Mouse (Mus musculus) adrenal gland, postnatal 25 days (tissue): ENCODE measurements around the gene Pced1b. TPM values are rescaled to one million over a fixed set of nuclear protein-coding genes. Genes with fewer than 3 reads are reported as not detected.
"Not testable (repeated sequence)": the region's sequence is repeated elsewhere in the genome, so short reads cannot be mapped to it uniquely, and the experiment has no call there.

Experiments
- DNase-seq: peaks from one replicate; pipeline ENCODE4 v3.0.0; 2021; ENCODE audit warnings: mixed read lengths
- long read RNA-seq: library from polyadenylated mRNA; stranded (forward); transcript quantifications from one replicate; pipeline ENCODE4 v2.0.0, GENCODE M21; 2021
- total RNA-seq: library from RNA; stranded (reverse); gene quantifications from 2 replicates; pipeline ENCODE4 v1.2.3, GENCODE M21; 2021

Pced1b gene
- 22.4 and 27.6 TPM in 2 replicates for total RNA-seq
- long read RNA-seq, partial matches to known transcripts, result 0 of 5 reads
- long read RNA-seq, other reads (novel, unspliced or antisense), result 5 of 5 reads

- DNase-seq, result peak; percentile 82
These were observed at the start of gene Pced1b, which contains the start of gene Amigo2 for GRCm38 (mm10) chr15:97246911-97247790. Pced1b (plus strand) TSS chr15:97247107. Amigo2 (minus strand) TSS chr15:97247287.

- DNase-seq, result no peak
These were observed 42.0 kb upstream of the Pced1b start for GRCm38 (mm10) chr15:97204889-97205288.

- no peak for DNase-seq
These were observed 41.1 kb upstream of the Pced1b start for GRCm38 (mm10) chr15:97205776-97206175.

GRCm38 (mm10) chr15:97206506-97206905 is 40.4 kb upstream of the Pced1b start:
- DNase-seq, result no peak

- DNase-seq, result not testable (repeated sequence)
These were observed 37.2 kb upstream of the Pced1b start for GRCm38 (mm10) chr15:97209754-97210153.

GRCm38 (mm10) chr15:97212501-97213477 is 34.1 kb upstream of the Pced1b start:
- no peak for DNase-seq

GRCm38 (mm10) chr15:97216843-97217242 is 30.1 kb upstream of the Pced1b start:
- DNase-seq, result no peak

- no peak for DNase-seq
These were observed 23.5 kb upstream of the Pced1b start for GRCm38 (mm10) chr15:97223431-97223830.

GRCm38 (mm10) chr15:97224003-97224402 is 22.9 kb upstream of the Pced1b start:
- no peak for DNase-seq

GRCm38 (mm10) chr15:97229494-97230077 is 17.3 kb upstream of the Pced1b start:
- no peak for DNase-seq

GRCm38 (mm10) chr15:97234076-97234475 is 12.8 kb upstream of the Pced1b start:
- no peak for DNase-seq

- peak; percentile 21 for DNase-seq
These were observed 11.7 kb upstream of the Pced1b start for GRCm38 (mm10) chr15:97235183-97235582.

GRCm38 (mm10) chr15:97236943-97237342 is 10.0 kb upstream of the Pced1b start:
- DNase-seq, result peak; percentile 72

GRCm38 (mm10) chr15:97245392-97245791 is 1.5 kb upstream of the Pced1b start:
- no peak for DNase-seq

- no peak for DNase-seq
These were observed 651 bp upstream of the Pced1b start for GRCm38 (mm10) chr15:97246256-97246655.

GRCm38 (mm10) chr15:97247791-97248161 is 869 bp downstream of the Pced1b start:
- no peak for DNase-seq

GRCm38 (mm10) chr15:97248296-97248695 is 1.4 kb downstream of the Pced1b start:
- DNase-seq, result no peak

- DNase-seq, result no peak
These were observed 2.4 kb downstream of the Pced1b start for GRCm38 (mm10) chr15:97249322-97249721.

- no peak for DNase-seq
These were observed 5.7 kb downstream of the Pced1b start for GRCm38 (mm10) chr15:97252493-97253034.

GRCm38 (mm10) chr15:97254375-97254774 is 7.5 kb downstream of the Pced1b start:
- no peak for DNase-seq

- DNase-seq, result no peak
These were observed 8.9 kb downstream of the Pced1b start for GRCm38 (mm10) chr15:97255800-97256199.

- no peak for DNase-seq
These were observed 9.5 kb downstream of the Pced1b start for GRCm38 (mm10) chr15:97256411-97256810.
